Mouse (Mus musculus) midbrain, embryonic 12.5 days (tissue): Measurements from ENCODE around the gene G3bp2. TPM values are rescaled to one million over a fixed set of nuclear protein-coding genes. Genes with fewer than 3 reads are reported as not detected.

Experiments used
- ATAC-seq: fragments of 200-750 bp; cut with Nextera tagmentation; 2 replicates; pipeline ENCODE4 v1.8.0; 2017; ENCODE audit warnings: low read depth, moderate TSS enrichment, moderate library complexity; ENCODE audit not compliant: low FRiP score
- H3K27ac ChIP-seq: fragments of 300-500 bp; sonication (generic); replicated peaks from 2 replicates; pipeline ENCODE4 v1.5.1; 2016; ENCODE audit warnings: mild to moderate bottlenecking
- H3K27me3 ChIP-seq: fragments of 300-500 bp; sonication (generic); 2 replicates; pipeline ENCODE4 v1.6.1; 2016; ENCODE audit warnings: mild to moderate bottlenecking
- H3K36me3 ChIP-seq: fragments of 300-500 bp; sonication (generic); 2 replicates; pipeline ENCODE4 v1.6.1; 2016
- H3K4me1 ChIP-seq: fragments of 300-500 bp; sonication (generic); 2 replicates; pipeline ENCODE4 v1.6.1; 2016
- H3K4me2 ChIP-seq: fragments of 300-500 bp; sonication (generic); replicated peaks from 2 replicates; pipeline ENCODE4 v1.6.1; 2016; ENCODE audit warnings: mild to moderate bottlenecking, moderate library complexity
- H3K4me3 ChIP-seq: fragments of 300-500 bp; sonication (generic); 2 replicates; pipeline ENCODE4 v1.5.1; 2016; ENCODE audit warnings: mild to moderate bottlenecking
- H3K9ac ChIP-seq: fragments of 300-500 bp; sonication (generic); replicated peaks from 2 replicates; pipeline ENCODE4 v1.6.1; 2016; ENCODE audit warnings: mild to moderate bottlenecking, moderate library complexity
- H3K9me3 ChIP-seq: fragments of 300-500 bp; sonication (generic); 2 replicates; pipeline ENCODE4 v1.6.1; 2016; ENCODE audit warnings: mild to moderate bottlenecking
- WGBS: fragments of 180-500 bp; shearing (Covaris S2); methylation state at CpG from one replicate; pipeline ENCODE4 v1.1.7; 2016; 5-methylcytosine and 5-hydroxymethylcytosine counted together
- polyA plus RNA-seq: library from polyadenylated mRNA; unstranded; fragments of >200 nt; fragmentation: Nextera tagmentation; extraction: Ambion mirVana; gene quantifications from 2 replicates; pipeline ENCODE4 v1.2.1, GENCODE M21; 2016

The G3bp2 gene
- polyA plus RNA-seq, 1 experiment from 2014 or later = 303 TPM

DNA sequence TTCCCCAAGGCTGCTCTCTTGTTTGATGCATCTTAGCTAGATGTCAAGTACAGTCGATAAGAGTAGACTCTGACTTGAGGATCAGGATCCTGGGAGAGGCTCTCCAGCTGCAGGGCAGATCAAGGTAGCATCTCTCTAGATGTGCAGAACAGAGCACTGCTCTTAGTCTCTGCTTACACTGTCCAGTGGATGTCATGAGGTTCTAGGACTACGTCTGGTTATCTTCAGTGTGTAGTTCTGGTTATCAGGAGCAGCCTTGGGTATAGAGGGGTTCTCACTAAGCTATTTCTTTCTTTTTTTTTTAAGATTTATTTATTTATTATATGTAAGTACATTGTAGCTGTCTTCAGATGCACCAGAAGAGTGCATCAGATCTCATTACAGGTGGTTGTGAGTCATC is 31.4 kb upstream of the G3bp2 start:
- Histone ChIP-seq H3K9ac (no peak overlapping the region), H3K4me2 (no peak overlapping the region), H3K36me3 (no peaks in the 10 kb centered on the region), H3K27ac (no peak overlapping the region), H3K9me3 (no peaks in the 10 kb centered on the region), H3K27me3 (peaks cover 16% of the 10 kb centered on the region; the same call in 1 of the 2 replicates), H3K4me3 (no peak overlapping the region), H3K4me1 (peaks cover 10% of the 10 kb centered on the region)
- WGBS = 89% methylated on average over 2 of the region's 2 CpGs
- no peak for ATAC-seq

DNA sequence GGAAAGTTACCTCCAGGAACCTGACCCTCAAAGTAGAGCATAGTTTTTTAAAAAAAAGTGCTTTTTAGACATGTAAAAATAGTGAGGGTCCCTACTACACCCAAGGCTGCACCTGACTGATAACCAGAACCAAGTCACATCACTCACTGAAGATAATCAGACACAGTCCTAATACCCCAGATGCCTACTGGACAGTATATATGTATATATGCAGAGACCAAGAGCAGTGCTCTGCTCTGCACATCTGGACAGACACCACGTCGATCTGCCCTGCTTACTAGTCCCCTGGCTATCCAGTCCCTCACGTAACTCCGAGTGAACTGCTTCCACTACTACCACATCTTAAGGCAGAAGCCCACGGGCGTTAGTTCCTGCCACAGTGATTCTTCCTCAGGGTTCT is 30.7 kb upstream of the G3bp2 start:
- H3K4me3 ChIP-seq = no peak overlapping the region
- H3K36me3 ChIP-seq = no peaks in the 10 kb centered on the region
- peaks cover 10% of the 10 kb centered on the region for H3K4me1 ChIP-seq
- no peak overlapping the region for H3K4me2 ChIP-seq
- H3K9me3 ChIP-seq = no peaks in the 10 kb centered on the region
- peaks cover 16% of the 10 kb centered on the region; the same call in 1 of the 2 replicates for H3K27me3 ChIP-seq
- ATAC-seq = no peak
- H3K27ac ChIP-seq = no peak overlapping the region
- WGBS = 93% methylated on average over 6 of the region's 6 CpGs
- H3K9ac ChIP-seq = no peak overlapping the region

DNA sequence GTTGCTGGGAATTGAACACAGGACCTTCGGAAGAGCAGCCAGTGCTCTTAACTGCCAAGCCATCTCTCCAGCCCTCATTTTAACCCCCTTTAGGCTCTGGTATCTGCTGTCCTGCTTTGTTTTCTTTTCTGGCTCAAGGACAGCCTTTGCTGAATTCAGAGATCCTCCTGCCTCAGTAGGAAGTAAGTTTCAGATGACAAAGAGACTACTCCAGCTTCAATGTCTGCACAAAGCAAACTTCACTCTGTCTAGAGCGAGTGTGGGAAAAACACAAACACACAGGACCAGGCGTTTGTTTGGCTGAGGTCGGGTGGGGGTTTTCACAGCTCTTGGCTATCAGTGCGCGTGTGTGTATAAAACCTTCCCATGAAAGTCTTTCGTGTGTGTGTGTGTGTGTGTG is 30.0 kb upstream of the G3bp2 start:
- Histone ChIP-seq H3K4me3 (no peak overlapping the region), H3K27ac (no peak overlapping the region), H3K4me1 (peaks cover 10% of the 10 kb centered on the region), H3K9me3 (no peaks in the 10 kb centered on the region), H3K9ac (no peak overlapping the region), H3K36me3 (no peaks in the 10 kb centered on the region), H3K27me3 (peaks cover 16% of the 10 kb centered on the region; the same call in 1 of the 2 replicates), H3K4me2 (no peak overlapping the region)
- no peak for ATAC-seq
- WGBS = 87% methylated on average over 7 of the region's 7 CpGs

DNA sequence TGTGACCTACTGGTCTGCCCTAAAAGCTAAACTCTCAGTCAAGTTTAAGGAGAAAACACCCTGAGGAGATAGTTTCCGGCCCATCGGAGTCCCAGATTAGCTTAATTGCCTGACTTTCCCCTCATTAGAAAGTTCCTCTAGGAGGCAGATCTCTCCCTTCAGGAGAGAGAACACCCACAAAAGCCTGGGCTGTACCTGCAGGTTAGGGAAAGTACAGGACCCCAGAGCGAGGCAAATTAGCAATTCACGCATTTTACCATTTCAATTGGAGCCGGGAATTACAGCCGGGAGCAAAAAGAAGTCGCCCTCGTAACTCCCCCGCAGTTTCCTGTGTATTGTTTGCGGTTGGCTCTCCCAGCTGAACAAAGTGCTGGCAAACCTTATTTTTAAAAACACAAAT is 29.1 kb upstream of the G3bp2 start:
- 1% methylated on average over 10 of the region's 10 CpGs for WGBS
- H3K27ac ChIP-seq = no peak overlapping the region; the same call in 1 of the 2 replicates

DNA sequence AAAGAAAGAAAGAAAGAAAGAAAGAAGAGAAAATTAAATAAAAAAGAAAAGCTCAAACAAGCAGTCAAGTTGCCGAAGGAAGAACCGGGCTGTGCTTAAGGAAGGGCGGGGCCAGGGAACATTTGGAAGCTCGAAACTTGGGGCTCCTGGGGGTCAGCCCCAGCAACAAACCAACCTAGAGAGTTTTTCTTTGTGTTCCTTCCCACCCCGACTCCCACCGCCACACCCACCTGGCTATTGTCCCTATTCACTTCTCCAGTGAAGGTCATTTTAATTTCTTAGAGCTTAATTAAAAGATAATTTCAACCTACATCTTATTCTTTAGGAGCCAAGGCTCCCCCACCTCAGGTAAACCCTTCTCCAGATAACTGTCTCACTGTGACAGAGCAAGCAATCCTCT is 28.7 kb upstream of the G3bp2 start:
- H3K4me3 ChIP-seq = 0 out of 2 replicates have a peak overlapping the region, but pooled peaks have one; percentile 12
- H3K27me3 ChIP-seq = peaks cover 16% of the 10 kb centered on the region; the same call in 1 of the 2 replicates
- no peak overlapping the region for H3K9ac ChIP-seq
- H3K27ac ChIP-seq = no peak overlapping the region
- no peaks in the 10 kb centered on the region for H3K9me3 ChIP-seq
- no peaks in the 10 kb centered on the region for H3K36me3 ChIP-seq
- peaks cover 10% of the 10 kb centered on the region for H3K4me1 ChIP-seq
- no peak for ATAC-seq
- WGBS = 11% methylated on average over 6 of the region's 6 CpGs
- peak overlapping the region; percentile 41 for H3K4me2 ChIP-seq

More for the DNA sequence above, 29.1 kb upstream of the G3bp2 start:
- no peaks in the 10 kb centered on the region for H3K9me3 ChIP-seq
- H3K27me3 ChIP-seq = peaks cover 16% of the 10 kb centered on the region; the same call in 1 of the 2 replicates
- H3K4me1 ChIP-seq = peaks cover 10% of the 10 kb centered on the region
- no peaks in the 10 kb centered on the region for H3K36me3 ChIP-seq
- no peak for ATAC-seq
- peak overlapping the region; percentile 12; the same call in 1 of the 2 replicates for H3K4me3 ChIP-seq
- H3K9ac ChIP-seq = peak overlapping the region; percentile 43
- peak overlapping the region; percentile 41 for H3K4me2 ChIP-seq

DNA sequence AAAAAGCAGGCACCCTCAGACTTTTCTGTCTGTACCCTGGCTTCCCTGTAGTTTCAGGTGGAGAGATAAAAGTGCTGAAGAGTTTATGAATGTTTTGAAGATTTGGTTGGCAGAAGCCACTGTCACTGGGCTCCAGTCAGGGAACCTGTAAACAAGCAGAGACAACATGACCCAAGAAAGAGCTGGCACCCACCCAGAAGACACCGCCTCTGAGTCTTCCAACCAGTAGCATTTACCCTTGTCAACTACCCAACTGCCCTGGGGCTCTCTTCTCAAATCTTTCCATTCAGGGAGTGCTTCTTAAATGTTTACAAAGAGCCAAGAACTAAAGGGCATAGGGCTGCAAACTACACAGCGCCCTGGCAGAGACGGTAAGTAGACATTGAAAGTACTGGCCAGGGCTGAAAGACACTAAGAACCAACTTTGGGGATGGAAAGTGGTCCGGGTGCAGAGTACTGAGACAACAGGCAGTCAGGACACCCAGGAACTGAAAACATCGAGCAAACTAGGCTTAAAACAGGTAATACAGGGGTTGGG is 27.4 kb upstream of the G3bp2 start:
- peaks cover 13% of the 10 kb centered on the region for H3K4me1 ChIP-seq
- no peaks in the 10 kb centered on the region for H3K9me3 ChIP-seq
- no peak overlapping the region for H3K4me2 ChIP-seq
- H3K36me3 ChIP-seq = no peaks in the 10 kb centered on the region
- H3K9ac ChIP-seq = no peak overlapping the region
- ATAC-seq = no peak
- H3K27me3 ChIP-seq = peaks cover 16% of the 10 kb centered on the region; the same call in 1 of the 2 replicates
- H3K27ac ChIP-seq = no peak overlapping the region
- no peak overlapping the region for H3K4me3 ChIP-seq
- WGBS = 90% methylated on average over 5 of the region's 5 CpGs

DNA sequence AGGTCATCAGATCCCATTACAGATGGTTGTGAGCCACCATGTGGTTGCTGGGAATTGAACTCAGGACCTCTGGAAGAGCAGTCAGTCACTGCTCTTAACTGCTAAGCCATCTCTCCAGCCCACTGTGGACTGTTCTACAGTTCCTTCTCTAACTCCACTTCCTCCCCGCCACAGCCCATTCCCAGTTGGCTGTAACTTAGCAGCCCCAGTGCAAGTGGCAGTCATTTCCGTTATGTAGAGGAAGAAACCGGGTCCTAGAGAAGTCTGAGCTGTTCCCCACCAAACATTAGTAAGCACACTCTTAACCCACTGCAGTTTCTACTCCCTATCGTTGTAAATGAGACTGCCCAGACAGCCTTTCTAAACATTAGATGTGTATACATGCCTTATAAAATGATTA is 23.8 kb upstream of the G3bp2 start:
- H3K4me3 ChIP-seq = no peak overlapping the region
- H3K4me2 ChIP-seq = no peak overlapping the region
- 0 out of 2 replicates have a peak, but pooled peaks cover 2% of the 10 kb centered on the region for H3K27me3 ChIP-seq
- ATAC-seq = no peak
- no peaks in the 10 kb centered on the region for H3K9me3 ChIP-seq
- H3K36me3 ChIP-seq = no peaks in the 10 kb centered on the region
- H3K27ac ChIP-seq = no peak overlapping the region
- WGBS = 89% methylated on average over 4 of the region's 4 CpGs
- H3K9ac ChIP-seq = no peak overlapping the region
- peaks cover 5% of the 10 kb centered on the region for H3K4me1 ChIP-seq

DNA sequence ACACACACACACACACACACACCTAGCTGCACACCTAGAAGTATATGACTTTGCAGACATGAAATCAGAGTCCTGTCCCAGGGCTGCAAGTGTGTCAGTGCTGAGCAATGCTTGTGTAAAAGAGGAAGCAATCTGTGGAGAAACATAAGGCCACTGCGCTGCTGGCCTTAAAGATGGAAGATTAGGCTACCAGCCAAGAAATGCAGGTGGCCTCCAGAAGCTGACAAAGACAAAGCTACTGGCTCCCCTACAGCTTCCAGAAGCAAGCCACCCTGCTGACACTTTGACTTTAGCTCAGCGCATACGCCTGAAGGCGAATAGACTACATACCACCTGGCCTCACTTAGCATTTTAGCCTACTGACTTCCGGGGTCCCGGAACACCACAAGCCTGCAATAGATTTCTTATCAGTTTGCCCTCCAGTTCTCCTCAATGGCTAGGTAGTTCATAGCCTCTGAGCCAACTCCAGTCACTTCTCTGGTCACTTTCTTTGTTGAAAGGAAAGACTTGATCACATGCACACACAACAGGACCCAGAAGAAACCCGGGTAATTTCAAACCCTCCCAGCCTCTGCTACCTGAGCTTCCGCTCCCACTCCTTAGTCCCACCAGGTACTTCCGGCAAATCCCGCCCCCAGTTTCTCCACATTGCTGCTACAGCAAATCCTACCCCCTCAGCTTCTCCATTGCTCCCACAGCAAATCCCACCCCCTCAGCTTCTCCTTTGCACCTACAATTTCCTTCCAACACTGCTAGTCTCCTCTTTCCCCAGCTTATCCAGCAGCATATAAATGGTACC is 23.0 kb upstream of the G3bp2 start:
- ATAC-seq = no peak
- no peak overlapping the region for H3K4me3 ChIP-seq
- WGBS = 49% methylated on average over 10 of the region's 10 CpGs
- H3K4me1 ChIP-seq = 0 out of 2 replicates have a peak, but pooled peaks cover 3% of the 10 kb centered on the region
- H3K36me3 ChIP-seq = no peaks in the 10 kb centered on the region
- H3K4me2 ChIP-seq = no peak overlapping the region
- no peaks in the 10 kb centered on the region for H3K27me3 ChIP-seq
- no peak overlapping the region for H3K27ac ChIP-seq
- H3K9me3 ChIP-seq = no peaks in the 10 kb centered on the region
- no peak overlapping the region for H3K9ac ChIP-seq

DNA sequence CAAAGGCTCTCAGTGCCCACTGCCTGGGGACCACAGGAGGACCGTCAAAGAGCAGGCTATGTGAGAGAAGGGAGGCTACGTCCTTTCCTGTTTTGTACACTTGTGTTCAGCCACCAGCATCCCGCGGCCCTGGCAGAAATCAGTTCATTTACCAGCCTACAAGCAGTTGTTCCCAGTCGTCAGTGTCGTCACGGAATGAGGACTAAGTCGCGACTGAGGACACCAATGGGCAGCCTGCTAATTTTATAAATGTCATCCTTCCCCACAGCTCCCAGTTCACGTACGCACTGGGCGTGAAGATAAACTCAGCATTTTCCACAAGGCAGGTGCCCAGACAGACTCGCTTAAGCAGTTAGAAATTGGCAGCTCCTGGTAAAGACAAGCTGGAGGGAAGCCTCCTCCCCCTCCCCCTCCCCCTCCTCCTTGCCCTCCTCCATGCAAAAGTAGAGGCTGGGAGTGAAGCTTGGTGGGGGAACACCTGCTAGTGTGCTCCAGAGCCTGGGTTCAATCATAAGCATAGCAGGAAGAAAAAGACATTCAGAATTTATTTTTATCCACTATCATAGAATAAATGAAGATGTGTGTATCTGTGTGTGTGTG is 20.4 kb upstream of the G3bp2 start:
- no peak for ATAC-seq
- WGBS = 78% methylated on average over 13 of the region's 13 CpGs

DNA sequence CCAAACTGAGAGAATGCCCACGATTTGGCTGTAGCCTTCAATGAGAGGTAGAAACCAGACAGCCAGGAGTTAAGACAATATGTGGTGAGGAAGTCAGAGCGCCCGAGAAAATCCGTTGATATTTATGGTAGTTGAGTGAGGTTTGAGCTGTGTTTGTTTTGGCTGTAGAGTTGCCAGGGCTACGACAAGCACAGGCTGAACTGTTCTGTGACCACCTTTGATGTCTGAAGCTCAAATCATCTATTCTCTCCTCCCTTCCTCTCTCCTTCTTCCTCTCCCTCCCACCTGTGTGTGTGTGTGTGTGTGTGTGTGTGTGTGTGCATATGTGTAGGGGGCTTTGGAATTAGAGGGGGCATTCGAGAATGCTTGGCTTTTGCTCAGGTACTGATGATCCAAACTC is 19.5 kb upstream of the G3bp2 start:
- H3K4me1 ChIP-seq = 0 out of 2 replicates have a peak, but pooled peaks cover 3% of the 10 kb centered on the region
- ATAC-seq = no peak
- H3K4me3 ChIP-seq = no peak overlapping the region
- no peak overlapping the region for H3K9ac ChIP-seq
- H3K36me3 ChIP-seq = no peaks in the 10 kb centered on the region
- no peak overlapping the region for H3K27ac ChIP-seq
- H3K4me2 ChIP-seq = no peak overlapping the region
- no peaks in the 10 kb centered on the region for H3K9me3 ChIP-seq
- 68% methylated on average over 6 of the region's 6 CpGs for WGBS
- H3K27me3 ChIP-seq = no peaks in the 10 kb centered on the region

More for the DNA sequence above, 20.4 kb upstream of the G3bp2 start:
- no peak overlapping the region for H3K9ac ChIP-seq
- no peaks in the 10 kb centered on the region for H3K9me3 ChIP-seq
- H3K27me3 ChIP-seq = no peaks in the 10 kb centered on the region
- H3K4me3 ChIP-seq = no peak overlapping the region
- H3K4me2 ChIP-seq = no peak overlapping the region
- no peaks in the 10 kb centered on the region for H3K36me3 ChIP-seq
- H3K27ac ChIP-seq = no peak overlapping the region
- 0 out of 2 replicates have a peak, but pooled peaks cover 3% of the 10 kb centered on the region for H3K4me1 ChIP-seq

DNA sequence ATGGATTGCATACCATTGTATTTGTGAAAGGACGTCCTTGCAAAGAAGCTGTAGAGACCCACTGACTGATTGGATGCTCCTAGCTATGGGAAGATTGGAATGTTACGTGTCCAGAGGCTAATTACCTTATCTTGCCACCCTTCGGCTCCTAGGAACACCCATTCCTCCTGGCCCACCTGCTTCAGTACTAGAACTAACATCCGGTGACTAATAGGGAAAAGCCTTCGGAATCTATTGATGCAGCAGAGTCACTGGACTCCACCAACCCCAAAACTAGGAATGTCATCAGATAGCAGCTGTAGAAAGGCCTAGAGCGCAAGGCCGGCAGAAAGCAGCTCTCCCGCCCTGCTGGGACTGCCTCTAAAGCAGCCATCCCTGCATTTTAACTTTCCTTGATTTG is 18.1 kb upstream of the G3bp2 start:
- ATAC-seq = no peak
- H3K4me1 ChIP-seq = 0 out of 2 replicates have a peak, but pooled peaks cover 3% of the 10 kb centered on the region
- no peaks in the 10 kb centered on the region for H3K9me3 ChIP-seq
- no peak overlapping the region for H3K27ac ChIP-seq
- H3K4me2 ChIP-seq = no peak overlapping the region
- 92% methylated on average over 8 of the region's 8 CpGs for WGBS
- no peak overlapping the region for H3K9ac ChIP-seq
- H3K4me3 ChIP-seq = no peak overlapping the region
- H3K27me3 ChIP-seq = no peaks in the 10 kb centered on the region
- H3K36me3 ChIP-seq = no peaks in the 10 kb centered on the region
